10 mouse cellular contexts compared by ENCODE assay signal in the genomic region with DNA sequence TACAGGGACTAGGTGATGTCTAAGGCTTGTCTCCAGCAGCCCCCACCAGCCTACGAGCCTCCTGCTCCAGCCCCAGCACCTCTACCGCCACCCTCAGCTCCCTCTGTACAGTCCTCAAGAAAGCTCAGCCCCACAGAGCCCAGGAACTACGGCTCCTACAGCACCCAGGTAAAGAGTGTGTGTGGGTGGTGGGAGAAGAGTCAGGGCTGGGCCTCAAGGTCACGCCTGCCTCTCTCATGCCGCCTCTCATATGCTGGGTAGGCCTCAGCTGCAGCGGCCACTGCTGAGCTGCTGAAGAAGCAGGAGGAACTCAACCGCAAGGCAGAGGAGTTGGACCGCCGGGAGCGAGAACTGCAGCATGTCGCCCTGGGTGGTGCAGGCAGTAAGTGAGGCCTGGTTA. TPM values are rescaled to one million over a fixed set of nuclear protein-coding genes. Genes with fewer than 3 reads are reported as not detected.
DNase-seq lines count a peak whose midpoint lies in the region; ATAC-seq lines count a peak whose summit lies in the region.
"Had no signal": no experiment of that assay in that cellular context is flagged by ENCODE, and none has a peak within 500 bp of the region (broad histone marks: within the 10 kb centered on the region; RNA-seq: fewer than 3 reads in every experiment).

No protein-coding gene starts in this region.

- no peak for DNase-seq in heart, embryonic 10.5 days (ENCODE audit: low spot score)
- no peak for DNase-seq in heart, postnatal 36 days
- DNase-seq in neural tube, embryonic 10.5 days (ENCODE audit: extremely low spot score, low spot score): no peak
- no peak for DNase-seq in cerebellum, adult 8-10 months
- no peak for DNase-seq in adrenal gland, postnatal 14 days
- DNase-seq: adrenal gland, postnatal 10 days; gastrocnemius, adult 2 months had no signal

- intact Hi-C loops in heart, postnatal 36 days (cut with DNase I): no loop called here

- peaks cover 63% of the 10 kb centered on the region for H3K36me3 ChIP-seq in heart, embryonic 10.5 days
- H3K36me3 ChIP-seq in neural tube, embryonic 12.5 days: peaks cover 64% of the 10 kb centered on the region
- H3K36me3 ChIP-seq in intestine, embryonic 15.5 days: peaks cover 46% of the 10 kb centered on the region
- peaks cover 64% of the 10 kb centered on the region for H3K36me3 ChIP-seq in neural tube, embryonic 13.5 days

- no peaks in the 10 kb centered on the region for H3K9me3 ChIP-seq in heart, embryonic 10.5 days
- no peaks in the 10 kb centered on the region for H3K9me3 ChIP-seq in neural tube, embryonic 12.5 days
- no peaks in the 10 kb centered on the region for H3K9me3 ChIP-seq in intestine, embryonic 15.5 days
- no peaks in the 10 kb centered on the region for H3K9me3 ChIP-seq in neural tube, embryonic 13.5 days

- H3K27me3 ChIP-seq in heart, embryonic 10.5 days (ENCODE audit: insufficient read depth, poor library complexity, severe bottlenecking): no peaks in the 10 kb centered on the region
- H3K27me3 ChIP-seq in neural tube, embryonic 12.5 days (replicated peaks): no peaks in the 10 kb centered on the region
- no peaks in the 10 kb centered on the region for H3K27me3 ChIP-seq in intestine, embryonic 15.5 days (replicated peaks)
- H3K27me3 ChIP-seq in neural tube, embryonic 13.5 days: no peaks in the 10 kb centered on the region

- H3K9ac ChIP-seq in neural tube, embryonic 12.5 days: no peak overlapping the region
- H3K9ac ChIP-seq in intestine, embryonic 15.5 days: no peak overlapping the region
- H3K9ac ChIP-seq in neural tube, embryonic 13.5 days: peak overlapping the region; percentile 87; the same call in 1 of the 2 replicates

- ATAC-seq in neural tube, embryonic 12.5 days (ENCODE audit: low FRiP score, low read depth): no peak
- ATAC-seq in intestine, embryonic 15.5 days: no peak
- ATAC-seq in neural tube, embryonic 13.5 days (ENCODE audit: low read depth): no peak

- peaks cover 32% of the 10 kb centered on the region for H3K4me1 ChIP-seq in heart, embryonic 10.5 days
- H3K4me1 ChIP-seq in neural tube, embryonic 12.5 days: peaks cover 22% of the 10 kb centered on the region
- peaks cover 21% of the 10 kb centered on the region for H3K4me1 ChIP-seq in intestine, embryonic 15.5 days (replicated peaks)
- peaks cover 28% of the 10 kb centered on the region for H3K4me1 ChIP-seq in neural tube, embryonic 13.5 days (replicated peaks)

- H3K4me3 ChIP-seq in heart, embryonic 10.5 days: 0 out of 2 replicates have a peak overlapping the region, but pooled peaks have one; percentile 81
- H3K4me3 ChIP-seq in neural tube, embryonic 12.5 days: no peak overlapping the region; the same call in 1 of the 2 replicates
- no peak overlapping the region for H3K4me3 ChIP-seq in intestine, embryonic 15.5 days (replicated peaks)
- peak overlapping the region; percentile 81; the same call in 1 of the 2 replicates for H3K4me3 ChIP-seq in neural tube, embryonic 13.5 days

- 0 out of 2 replicates have a peak overlapping the region, but pooled peaks have one; percentile 42 for H3K27ac ChIP-seq in heart, embryonic 10.5 days
- H3K27ac ChIP-seq in neural tube, embryonic 12.5 days: no peak overlapping the region
- no peak overlapping the region for H3K27ac ChIP-seq in intestine, embryonic 15.5 days
- H3K27ac ChIP-seq in neural tube, embryonic 13.5 days (replicated peaks): no peak overlapping the region
- H3K27ac ChIP-seq: gastrocnemius, adult 2 months had no signal

- WGBS in heart, embryonic 10.5 days: 93% methylated on average over 11 of the region's 11 CpGs
- WGBS in neural tube, embryonic 12.5 days: 92% methylated on average over 11 of the region's 11 CpGs
- 87% methylated on average over 11 of the region's 11 CpGs for WGBS in intestine, embryonic 15.5 days
- WGBS in neural tube, embryonic 13.5 days: 93% methylated on average over 11 of the region's 11 CpGs

- H3K4me2 ChIP-seq in neural tube, embryonic 12.5 days (replicated peaks): peak overlapping the region; percentile 90; the same call in 1 of the 2 replicates
- peak overlapping the region; percentile 82 for H3K4me2 ChIP-seq in intestine, embryonic 15.5 days (replicated peaks)
- peak overlapping the region; percentile 95; the same call in 1 of the 2 replicates for H3K4me2 ChIP-seq in neural tube, embryonic 13.5 days

RNA-seq across cellular contexts. Expression of gene Scamp3, which starts 1.8 kb away (rescaled TPM):
- polyA plus RNA-seq in heart, embryonic 10.5 days (2016; fragmentation: Nextera tagmentation; extraction: Ambion mirVana): 104 and 115 TPM in 2 replicates
- 10 to 100 TPM; 49.8 to 49.9 TPM for total RNA-seq in heart, postnatal 36 days (2021)
- polyA plus RNA-seq in neural tube, embryonic 12.5 days (2016; fragmentation: Nextera tagmentation; extraction: Ambion mirVana): 109 and 110 TPM in 2 replicates
- polyA plus RNA-seq in intestine, embryonic 15.5 days (2015; fragmentation: Nextera tagmentation; extraction: Ambion mirVana): 115 and 124 TPM in 2 replicates
- 129 and 135 TPM in 2 replicates for polyA plus RNA-seq in neural tube, embryonic 13.5 days (2015; fragmentation: Nextera tagmentation; extraction: Ambion mirVana)
- total RNA-seq in adrenal gland, postnatal 14 days (2021): 75.4 and 76.9 TPM in 2 replicates

RNA-seq across cellular contexts. Expression of gene Fam189b, which starts 3.9 kb away (rescaled TPM):
- polyA plus RNA-seq in heart, embryonic 10.5 days (2016; fragmentation: Nextera tagmentation; extraction: Ambion mirVana): 16.4 and 21.0 TPM in 2 replicates
- 1 to 10 TPM; 4.6 to 5.5 TPM for total RNA-seq in heart, postnatal 36 days (2021)
- polyA plus RNA-seq in neural tube, embryonic 12.5 days (2016; fragmentation: Nextera tagmentation; extraction: Ambion mirVana): 34.1 and 42.5 TPM in 2 replicates
- 17.9 and 19.3 TPM in 2 replicates for polyA plus RNA-seq in intestine, embryonic 15.5 days (2015; fragmentation: Nextera tagmentation; extraction: Ambion mirVana)
- 38.9 and 49.9 TPM in 2 replicates for polyA plus RNA-seq in neural tube, embryonic 13.5 days (2015; fragmentation: Nextera tagmentation; extraction: Ambion mirVana)
- 15.0 and 21.1 TPM in 2 replicates for total RNA-seq in adrenal gland, postnatal 14 days (2021)

RNA-seq across cellular contexts. Expression of gene Clk2, which starts 14.5 kb away (rescaled TPM):
- polyA plus RNA-seq in heart, embryonic 10.5 days (2016; fragmentation: Nextera tagmentation; extraction: Ambion mirVana): 18.4 and 32.2 TPM in 2 replicates
- total RNA-seq in heart, postnatal 36 days (2021): 10 to 100 TPM; 15.8 to 19.9 TPM
- polyA plus RNA-seq in neural tube, embryonic 12.5 days (2016; fragmentation: Nextera tagmentation; extraction: Ambion mirVana): 38.5 and 43.0 TPM in 2 replicates
- 21.2 and 25.4 TPM in 2 replicates for polyA plus RNA-seq in intestine, embryonic 15.5 days (2015; fragmentation: Nextera tagmentation; extraction: Ambion mirVana)
- polyA plus RNA-seq in neural tube, embryonic 13.5 days (2015; fragmentation: Nextera tagmentation; extraction: Ambion mirVana): 27.5 and 30.6 TPM in 2 replicates
- total RNA-seq in adrenal gland, postnatal 14 days (2021): 50.3 and 69.1 TPM in 2 replicates

RNA-seq across cellular contexts. Expression of gene Hcn3, which starts 19.1 kb away (rescaled TPM):
- polyA plus RNA-seq in heart, embryonic 10.5 days (2016; fragmentation: Nextera tagmentation; extraction: Ambion mirVana): 0.77 and 0.85 TPM in 2 replicates
- under 1 TPM; 0.17 to 0.38 TPM for total RNA-seq in heart, postnatal 36 days (2021)
- polyA plus RNA-seq in neural tube, embryonic 12.5 days (2016; fragmentation: Nextera tagmentation; extraction: Ambion mirVana): 19.5 and 23.2 TPM in 2 replicates
- polyA plus RNA-seq in intestine, embryonic 15.5 days (2015; fragmentation: Nextera tagmentation; extraction: Ambion mirVana): 2.4 and 2.6 TPM in 2 replicates
- 34.6 and 35.6 TPM in 2 replicates for polyA plus RNA-seq in neural tube, embryonic 13.5 days (2015; fragmentation: Nextera tagmentation; extraction: Ambion mirVana)
- 3.3 and 5.3 TPM in 2 replicates for total RNA-seq in adrenal gland, postnatal 14 days (2021)

RNA-seq across cellular contexts. Expression of gene Gba, which starts 23.7 kb away (rescaled TPM):
- 44.2 and 44.6 TPM in 2 replicates for polyA plus RNA-seq in heart, embryonic 10.5 days (2016; fragmentation: Nextera tagmentation; extraction: Ambion mirVana)
- 10 to 100 TPM; 21.3 to 21.8 TPM for total RNA-seq in heart, postnatal 36 days (2021)
- polyA plus RNA-seq in neural tube, embryonic 12.5 days (2016; fragmentation: Nextera tagmentation; extraction: Ambion mirVana): 44.0 and 50.3 TPM in 2 replicates
- polyA plus RNA-seq in intestine, embryonic 15.5 days (2015; fragmentation: Nextera tagmentation; extraction: Ambion mirVana): 53.5 and 53.7 TPM in 2 replicates
- polyA plus RNA-seq in neural tube, embryonic 13.5 days (2015; fragmentation: Nextera tagmentation; extraction: Ambion mirVana): 48.3 and 50.0 TPM in 2 replicates
- total RNA-seq in adrenal gland, postnatal 14 days (2021): 52.4 and 57.5 TPM in 2 replicates

Comparison
In these comparisons a context has a peak if more than half of its experiments do, and no peak if none do; other contexts are left out.
1. H3K4me3 ChIP-seq: peak in heart, embryonic 10.5 days (single experiment) and neural tube, embryonic 13.5 days (single experiment); none in neural tube, embryonic 12.5 days (single experiment) and intestine, embryonic 15.5 days (single experiment).
2. Peak in every context shown above with its lines, with median percentiles within 50 percentile points of each other: H3K4me2 ChIP-seq.